Mouse (Mus musculus) limb, embryonic 10.5 days (tissue): Measurements from ENCODE around the gene Nufip1. TPM values are rescaled to one million over a fixed set of nuclear protein-coding genes. Genes with fewer than 3 reads are reported as not detected.

ENCODE experiments used
- DNase-seq: peaks from one replicate; pipeline ENCODE4 v3.0.0-alpha.2; 2017; ENCODE audit warnings: low spot score
- H3K27ac ChIP-seq: fragments of 300-500 bp; sonication (generic); 2 replicates; pipeline ENCODE4 v1.5.1; 2016; ENCODE audit warnings: mild to moderate bottlenecking
- H3K27me3 ChIP-seq: fragments of 300-500 bp; sonication (generic); 2 replicates; pipeline ENCODE4 v1.6.1; 2016; ENCODE audit warnings: low read depth, mild to moderate bottlenecking; ENCODE audit not compliant: poor library complexity, severe bottlenecking
- H3K36me3 ChIP-seq: fragments of 300-500 bp; sonication (generic); 2 replicates; pipeline ENCODE4 v1.6.1; 2016; ENCODE audit warnings: mild to moderate bottlenecking, moderate library complexity
- H3K4me1 ChIP-seq: fragments of 300-500 bp; sonication (generic); 2 replicates; pipeline ENCODE4 v1.6.1; 2016
- H3K4me3 ChIP-seq: fragments of 300-500 bp; sonication (generic); 2 replicates; pipeline ENCODE4 v1.5.1; 2016; ENCODE audit warnings: mild to moderate bottlenecking, moderate library complexity
- H3K9me3 ChIP-seq: fragments of 300-500 bp; sonication (generic); replicated peaks from 2 replicates; pipeline ENCODE4 v1.6.1; 2016; ENCODE audit warnings: mild to moderate bottlenecking
- WGBS: fragments of 180-500 bp; shearing (Covaris S2); methylation state at CpG from one replicate; pipeline ENCODE4 v1.1.7; 2016; 5-methylcytosine and 5-hydroxymethylcytosine counted together
- polyA plus RNA-seq: library from polyadenylated mRNA; unstranded; fragments of >200 nt; fragmentation: Nextera tagmentation; extraction: Ambion mirVana; gene quantifications from 2 replicates; pipeline ENCODE4 v1.2.1, GENCODE M21; 2016

The Nufip1 gene
- polyA plus RNA-seq, 1 experiment from 2014 or later: 21.8 TPM

GRCm38 (mm10) chr14:76171285-76171684 lies 60.6 kb downstream of the Nufip1 start:
- no peak for DNase-seq
- no peak overlapping the region for H3K27ac ChIP-seq
- no peaks in the 10 kb centered on the region for H3K9me3 ChIP-seq
- H3K27me3 ChIP-seq: peaks cover 4% of the 10 kb centered on the region; the same call in 1 of the 2 replicates
- H3K4me1 ChIP-seq: peaks cover 16% of the 10 kb centered on the region; the same call in 1 of the 2 replicates
- H3K4me3 ChIP-seq: no peak overlapping the region
- 86% methylated on average over 8 of the region's 8 CpGs for WGBS
- H3K36me3 ChIP-seq: no peaks in the 10 kb centered on the region

DNA sequence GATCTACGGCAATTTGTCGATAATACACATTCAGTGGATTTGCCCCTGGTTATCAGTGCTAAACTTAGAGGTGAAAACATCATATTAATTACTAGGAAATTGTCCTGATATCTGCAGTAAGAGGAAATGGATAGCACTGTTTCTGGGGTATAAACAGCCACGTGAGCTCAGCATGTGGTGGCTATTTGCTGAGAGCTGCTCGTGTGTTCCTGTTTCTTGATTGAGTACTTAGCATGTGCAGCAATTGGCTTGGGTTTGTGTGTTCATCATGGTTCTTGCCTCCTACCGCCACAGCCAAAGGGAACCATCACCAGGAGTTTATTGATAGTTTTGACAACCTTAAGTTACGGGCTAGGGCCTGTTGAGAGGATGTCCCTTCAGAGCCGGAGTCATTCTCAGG lies 63.6 kb downstream of the Nufip1 start:
- Histone ChIP-seq H3K36me3 (no peaks in the 10 kb centered on the region), H3K27ac (no peak overlapping the region), H3K9me3 (no peaks in the 10 kb centered on the region), H3K4me1 (peaks cover 16% of the 10 kb centered on the region; the same call in 1 of the 2 replicates), H3K4me3 (no peak overlapping the region), H3K27me3 (no peaks in the 10 kb centered on the region)
- 84% methylated on average over 7 of the region's 7 CpGs for WGBS
- DNase-seq: no peak

- Histone ChIP-seq H3K4me3 (no peak overlapping the region), H3K4me1 (peaks cover 4% of the 10 kb centered on the region; the same call in 1 of the 2 replicates), H3K27ac (no peak overlapping the region), H3K27me3 (no peaks in the 10 kb centered on the region), H3K36me3 (no peaks in the 10 kb centered on the region), H3K9me3 (no peaks in the 10 kb centered on the region)
- DNase-seq: no peak
- 45% methylated on average over 5 of the region's 5 CpGs for WGBS
These were observed 65.1 kb downstream of the Nufip1 start for GRCm38 (mm10) chr14:76175808-76176207.

DNA sequence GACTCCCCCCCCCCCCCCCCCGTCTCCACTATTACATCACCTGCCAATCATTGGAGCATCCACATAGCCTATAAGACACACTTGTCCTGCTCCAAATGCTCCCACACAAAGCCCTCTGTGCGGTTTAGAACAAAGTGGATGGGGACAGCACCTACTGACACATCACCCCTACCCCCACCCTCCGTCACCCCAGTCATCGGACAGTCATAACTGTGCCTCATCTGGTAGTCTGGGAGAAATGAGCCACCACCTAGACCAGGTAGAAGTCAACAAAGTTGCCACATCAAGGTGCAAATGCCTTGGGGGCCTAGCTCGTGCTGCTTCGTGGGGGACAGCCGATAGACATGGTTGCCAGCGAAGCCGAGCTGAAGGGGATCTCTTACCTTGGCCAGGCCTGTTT lies 66.5 kb downstream of the Nufip1 start:
- 95% methylated on average over 9 of the region's 9 CpGs for WGBS
- Histone ChIP-seq H3K36me3 (no peaks in the 10 kb centered on the region), H3K9me3 (no peaks in the 10 kb centered on the region), H3K4me1 (peaks cover 4% of the 10 kb centered on the region; the same call in 1 of the 2 replicates), H3K27me3 (no peaks in the 10 kb centered on the region), H3K27ac (no peak overlapping the region), H3K4me3 (no peak overlapping the region)
- no peak for DNase-seq

DNA sequence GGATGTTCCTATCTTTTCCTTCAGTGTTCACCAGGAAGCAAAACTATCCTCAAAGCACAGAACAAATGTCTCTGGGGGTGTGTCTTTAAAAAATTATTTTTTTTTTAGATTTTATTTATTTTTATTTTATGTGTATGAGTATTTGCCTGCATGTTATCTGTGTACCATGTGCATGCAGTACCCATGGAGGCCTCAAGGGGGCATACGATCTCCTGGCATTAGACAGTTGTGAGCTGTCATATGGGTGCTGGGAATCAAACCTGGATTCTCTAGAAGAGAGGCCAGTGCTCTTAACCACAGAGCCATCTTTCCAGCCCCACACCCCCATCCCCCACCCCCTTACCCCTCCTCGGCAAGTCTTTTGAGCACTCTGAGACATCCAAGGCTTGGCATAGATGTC lies 67.8 kb downstream of the Nufip1 start:
- no peaks in the 10 kb centered on the region for H3K27me3 ChIP-seq
- 84% methylated on average over 2 of the region's 2 CpGs for WGBS
- H3K9me3 ChIP-seq: no peaks in the 10 kb centered on the region
- no peak overlapping the region for H3K4me3 ChIP-seq
- no peak for DNase-seq
- H3K36me3 ChIP-seq: no peaks in the 10 kb centered on the region
- no peak overlapping the region for H3K27ac ChIP-seq
- peaks cover 5% of the 10 kb centered on the region; the same call in 1 of the 2 replicates for H3K4me1 ChIP-seq

- DNase-seq: no peak
- H3K27me3 ChIP-seq: no peaks in the 10 kb centered on the region
- peaks cover 8% of the 10 kb centered on the region; the same call in 1 of the 2 replicates for H3K4me1 ChIP-seq
- H3K36me3 ChIP-seq: no peaks in the 10 kb centered on the region
- no peak overlapping the region for H3K4me3 ChIP-seq
- H3K27ac ChIP-seq: no peak overlapping the region
- H3K9me3 ChIP-seq: no peaks in the 10 kb centered on the region
- WGBS: 92% methylated on average over 6 of the region's 6 CpGs
These were observed 68.7 kb downstream of the Nufip1 start for GRCm38 (mm10) chr14:76179343-76179742.

DNA sequence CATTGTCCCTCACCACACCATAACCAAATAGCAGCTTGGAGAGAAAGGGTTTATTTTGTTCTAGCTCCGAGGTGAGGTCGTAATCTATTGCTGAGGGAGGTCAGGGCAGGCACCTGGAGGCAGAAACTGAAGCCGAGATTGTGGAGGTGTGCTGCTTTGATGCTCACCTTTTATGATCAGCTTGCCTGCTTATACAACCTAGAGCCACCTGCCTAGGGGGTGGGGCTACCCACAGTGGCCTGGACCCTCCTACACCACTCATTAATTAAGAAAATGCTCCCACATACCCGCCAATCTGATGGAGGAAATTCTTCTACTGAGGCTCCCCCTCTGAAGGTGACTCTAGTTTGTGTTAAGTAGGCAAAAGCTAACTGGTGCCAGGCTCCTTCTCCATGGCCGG lies 74.7 kb downstream of the Nufip1 start:
- no peaks in the 10 kb centered on the region for H3K27me3 ChIP-seq
- 77% methylated on average over 5 of the region's 5 CpGs for WGBS
- no peak overlapping the region for H3K4me3 ChIP-seq
- no peak for DNase-seq
- no peaks in the 10 kb centered on the region for H3K36me3 ChIP-seq
- H3K4me1 ChIP-seq: peaks cover 4% of the 10 kb centered on the region; the same call in 1 of the 2 replicates
- H3K27ac ChIP-seq: no peak overlapping the region
- H3K9me3 ChIP-seq: no peaks in the 10 kb centered on the region

DNA sequence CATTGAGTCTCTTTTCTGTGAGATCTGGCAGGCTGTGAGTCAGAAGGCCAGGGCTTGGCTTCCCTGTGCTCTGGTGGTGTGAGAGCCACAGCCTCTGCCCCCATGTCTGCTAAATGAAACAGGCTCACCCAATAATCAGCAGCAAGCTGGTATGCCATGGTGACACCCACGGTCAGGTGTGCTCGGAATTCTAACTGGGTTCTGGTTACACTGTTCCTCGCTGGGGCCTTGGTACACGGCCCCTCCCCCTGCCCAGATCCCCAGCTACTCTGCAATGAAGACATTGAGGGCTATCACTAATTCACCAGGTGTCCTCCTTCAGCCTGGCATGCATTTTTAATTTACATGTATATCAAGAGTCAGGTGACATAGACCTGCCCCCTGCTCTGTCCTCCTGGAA lies 75.6 kb downstream of the Nufip1 start:
- H3K36me3 ChIP-seq: no peaks in the 10 kb centered on the region
- no peaks in the 10 kb centered on the region for H3K27me3 ChIP-seq
- no peaks in the 10 kb centered on the region for H3K9me3 ChIP-seq
- H3K4me1 ChIP-seq: peaks cover 4% of the 10 kb centered on the region; the same call in 1 of the 2 replicates
- no peak for DNase-seq
- H3K4me3 ChIP-seq: no peak overlapping the region
- no peak overlapping the region for H3K27ac ChIP-seq
- WGBS: 79% methylated on average over 4 of the region's 4 CpGs

Other genes starting within 250 kb of the Nufip1 start
- gene Kctd4, start 155.9 kb upstream of the Nufip1 start, polyA plus RNA-seq: 0.63 and 0.65 TPM in 2 replicates
- 60.1 and 67.9 TPM in 2 replicates for gene Gtf2f2, start 100.0 kb upstream of the Nufip1 start, polyA plus RNA-seq
- gene Gpalpp1, start 131 bp upstream of the Nufip1 start, polyA plus RNA-seq: 13.8 and 15.1 TPM in 2 replicates